Mouse (Mus musculus) hindbrain, embryonic 11.5 days (tissue): ENCODE results near the gene 1700034J05Rik. TPM values are rescaled to one million over a fixed set of nuclear protein-coding genes. Genes with fewer than 3 reads are reported as not detected.

Experiments used
- polyA plus RNA-seq: library from polyadenylated mRNA; unstranded; fragments of >200 nt; fragmentation: Nextera tagmentation; extraction: Ambion mirVana; gene quantifications from 2 replicates; pipeline ENCODE4 v1.2.1, GENCODE M21; 2014

Gene 1700034J05Rik
- polyA plus RNA-seq, 1 experiment from 2014 or later, result 0.46 TPM

Other genes starting within 250 kb of the 1700034J05Rik start
- 19.4 and 20.1 TPM in 2 replicates for gene Stk38l, start 229.4 kb downstream of the 1700034J05Rik start, polyA plus RNA-seq
- 1.7 and 2.8 TPM in 2 replicates for gene Arntl2, start 158.4 kb downstream of the 1700034J05Rik start, polyA plus RNA-seq
- not detected in 2 replicates for gene Smco2, start 104.3 kb downstream of the 1700034J05Rik start, polyA plus RNA-seq
- gene Ppfibp1, start 65.9 kb downstream of the 1700034J05Rik start, polyA plus RNA-seq, result 29.0 and 36.1 TPM in 2 replicates
- gene Rep15, start 78.2 kb upstream of the 1700034J05Rik start, polyA plus RNA-seq, result 0.46 and 0.98 TPM in 2 replicates
- 84.1 and 87.5 TPM in 2 replicates for gene Mrps35, start 88.3 kb upstream of the 1700034J05Rik start, polyA plus RNA-seq
- gene Mansc4, start 132.6 kb upstream of the 1700034J05Rik start, polyA plus RNA-seq, result 0.92 and 0.96 TPM in 2 replicates
- gene Klhl42, start 137.0 kb upstream of the 1700034J05Rik start, polyA plus RNA-seq, result 9.0 and 9.9 TPM in 2 replicates